Mouse (Mus musculus): ENCODE data around the gene Fyco1. TPM values are rescaled to one million over a fixed set of nuclear protein-coding genes. Genes with fewer than 3 reads are reported as not detected.

Gene Fyco1
- 10 to 100 TPM; 24.0 to 27.8 TPM for total RNA-seq (2023)

DNA sequence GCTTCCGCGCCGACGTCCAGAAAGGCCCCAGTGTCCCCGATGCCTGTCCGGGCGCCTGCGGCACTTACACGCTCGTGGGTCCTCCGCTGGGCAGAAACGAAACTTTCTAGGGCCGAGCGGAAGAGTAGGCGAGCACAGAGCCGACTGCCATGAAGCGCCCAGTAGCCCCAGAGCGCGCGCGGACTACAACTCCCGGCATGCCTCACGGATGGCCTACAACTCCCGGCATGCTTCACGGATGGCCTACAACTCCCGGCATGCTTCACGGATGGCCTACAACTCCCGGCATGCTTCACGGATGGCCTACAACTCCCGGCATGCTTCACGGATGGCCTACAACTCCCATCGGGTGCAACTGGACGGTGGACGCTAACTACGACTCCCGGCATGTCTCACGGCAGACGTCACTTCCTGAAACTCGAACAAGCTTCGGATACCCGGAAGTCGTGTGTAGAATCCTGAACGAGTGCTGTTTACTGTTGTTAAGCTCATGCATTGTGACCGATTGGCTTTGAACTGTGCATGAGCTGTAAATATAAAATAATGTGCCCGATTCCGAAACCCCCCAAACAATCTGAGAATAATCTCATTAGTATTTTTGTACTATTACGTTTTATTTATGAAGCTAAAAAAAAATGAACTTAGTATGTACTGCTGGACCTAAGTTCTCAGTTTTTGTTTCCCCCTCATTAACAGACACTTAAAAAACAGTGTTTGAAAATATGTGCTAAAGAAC lies at the start of gene Fyco1:
Fyco1 (minus strand) TSS at position 187 of the 736 bp plus-strand sequence.

DNA sequence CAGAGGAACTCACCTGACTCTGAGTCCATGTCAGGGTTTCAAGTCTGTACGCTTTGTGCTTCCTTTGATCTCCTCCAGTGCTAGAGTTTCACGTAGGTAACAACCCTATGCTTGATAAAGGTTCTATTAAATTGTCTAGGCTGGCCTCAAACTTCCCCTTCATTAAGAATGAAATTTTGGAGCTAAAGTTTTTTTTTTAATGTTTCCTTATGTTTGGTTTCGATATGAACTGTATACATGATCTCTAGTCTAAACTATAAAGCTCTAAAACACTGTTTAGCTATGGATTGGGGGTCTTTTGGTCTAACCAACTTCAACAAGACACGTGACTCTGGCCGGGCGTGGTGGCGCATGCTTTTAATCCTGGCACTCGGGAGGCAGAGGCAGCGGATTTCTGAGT lies 10.2 kb upstream of the Fyco1 start, which contains the start of gene Xcr1:
Xcr1 (minus strand) TSS at position 101 of the 400 bp plus-strand sequence.

GRCm38 (mm10) chr9:123806267-123806666 lies 45.4 kb downstream of the Fyco1 start, which contains the start of gene Cxcr6:
TSS of gene Cxcr6 (plus strand) at chr9:123806475.

Other genes starting within 250 kb of the Fyco1 start
- gene Slc6a20b, start 219.3 kb downstream of the Fyco1 start, total RNA-seq (2023) = under 1 TPM in 1 of 2 experiments, not detected in 1; 0.11 TPM
- under 1 TPM; 0.36 to 0.40 TPM for gene Ccr9, start 173.5 kb downstream of the Fyco1 start, total RNA-seq (2023)
- 1 to 10 TPM in 1 of 2 experiments, under 1 TPM in 1; 0.44 to 3.1 TPM for gene Slc6a20a, start 173.0 kb downstream of the Fyco1 start, total RNA-seq (2023)
- 10 to 100 TPM; 23.7 to 27.7 TPM for gene Lztfl1, start 134.2 kb downstream of the Fyco1 start, total RNA-seq (2023)
- gene Cxcr6, start 45.4 kb downstream of the Fyco1 start, total RNA-seq (2023) = under 1 TPM in 1 of 2 experiments, not detected in 1; 0.18 TPM
- gene Xcr1, start 10.1 kb upstream of the Fyco1 start, total RNA-seq (2023) = under 1 TPM in 1 of 2 experiments, not detected in 1; 0.09 TPM
- 100 to 1,000 TPM; 202 to 243 TPM for gene Ccr1, start 116.8 kb upstream of the Fyco1 start, total RNA-seq (2023)
- gene Ccr1l1, start 126.5 kb upstream of the Fyco1 start, total RNA-seq (2023) = not detected
- gene Ccr3, start 170.1 kb upstream of the Fyco1 start, total RNA-seq (2023) = under 1 TPM; 0.56 to 0.71 TPM